8 mouse cellular contexts compared by ENCODE assay signal in the genomic region with DNA sequence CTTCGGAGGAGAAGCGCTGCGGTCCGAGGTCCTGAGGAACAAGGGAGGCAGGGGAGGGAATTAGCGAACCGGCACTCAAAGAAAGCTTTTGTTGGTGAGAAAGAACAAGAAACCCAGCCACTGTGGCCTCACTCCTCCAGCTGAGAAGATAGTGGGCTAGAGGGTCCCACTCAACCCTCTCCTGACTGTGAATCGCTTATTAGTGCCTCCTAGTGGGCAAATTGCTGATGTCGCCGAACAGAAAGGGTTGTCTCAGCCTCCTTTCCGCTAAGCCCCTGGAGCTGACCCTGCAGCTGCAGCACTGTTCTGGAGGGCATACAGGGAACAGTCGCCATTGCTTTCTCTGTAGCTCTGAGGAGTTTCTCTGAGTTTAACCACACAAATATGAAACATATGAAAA. TPM values are rescaled to one million over a fixed set of nuclear protein-coding genes. Genes with fewer than 3 reads are reported as not detected.
DNase-seq lines count a peak whose midpoint lies in the region; ATAC-seq and TF ChIP-seq lines count a peak whose summit lies in the region.

No protein-coding gene starts in this region.

- H3K36me3 ChIP-seq in heart, embryonic 14.5 days (ENCODE audit: control insufficient read depth, insufficient read depth, low read length) = no peaks in the 10 kb centered on the region
- no peaks in the 10 kb centered on the region for H3K36me3 ChIP-seq in megakaryocyte, embryonic 14.5 days (replicated peaks; ENCODE audit: low read length)
- no peaks in the 10 kb centered on the region for H3K36me3 ChIP-seq in stomach, embryonic 15.5 days

- no peak overlapping the region for H3K27ac ChIP-seq in cortical plate, adult 2 months (ENCODE audit: insufficient read depth, low read length)
- H3K27ac ChIP-seq in heart, embryonic 14.5 days (replicated peaks in 1 of 2; ENCODE audit: control insufficient read depth in 1 of 2, insufficient read depth in 1 of 2, low read depth in 2 of 2, low read length in 2 of 2) = peak overlapping the region in 1 of 2 experiments; percentile 18; a peak in 2 of 4 replicates
- H3K27ac ChIP-seq in stomach, embryonic 15.5 days = no peak overlapping the region

- H3K4me3 ChIP-seq in cortical plate, adult 2 months (ENCODE audit: insufficient read depth, low read length) = peak overlapping the region; percentile 19
- peak overlapping the region; percentile 27 to 29 for H3K4me3 ChIP-seq in heart, embryonic 14.5 days (ENCODE audit: control insufficient read depth in 1 of 2, insufficient read depth in 1 of 2, low read depth in 1 of 2, low read length in 2 of 2)
- H3K4me3 ChIP-seq in megakaryocyte, embryonic 14.5 days (replicated peaks) = peak overlapping the region; percentile 89
- H3K4me3 ChIP-seq in stomach, embryonic 15.5 days (replicated peaks) = peak overlapping the region; percentile 19; the same call in 1 of the 2 replicates

- no peak for TF ChIP-seq POLR2A in cortical plate, adult 2 months (IDR thresholded peaks at IDR 0.05; ENCODE audit: extremely low read depth, insufficient read depth, low read length)

- no peaks in the 10 kb centered on the region for H3K27me3 ChIP-seq in heart, embryonic 14.5 days (ENCODE audit: control insufficient read depth, insufficient read depth, low read length)
- no peaks in the 10 kb centered on the region for H3K27me3 ChIP-seq in megakaryocyte, embryonic 14.5 days (replicated peaks)
- H3K27me3 ChIP-seq in stomach, embryonic 15.5 days (replicated peaks) = no peaks in the 10 kb centered on the region

- no peaks in the 10 kb centered on the region for H3K9me3 ChIP-seq in heart, embryonic 14.5 days (ENCODE audit: control insufficient read depth, low read length)
- H3K9me3 ChIP-seq in megakaryocyte, embryonic 14.5 days = no peaks in the 10 kb centered on the region
- H3K9me3 ChIP-seq in stomach, embryonic 15.5 days = no peaks in the 10 kb centered on the region

- peak; percentile 47 for DNase-seq in kidney, adult 18-20 months
- no peak for DNase-seq in kidney, adult 11 months
- peak; percentile 42 for DNase-seq in kidney, postnatal 14 days
- DNase-seq in right cerebral cortex, postnatal 25 days = no peak

- no peaks in the 10 kb centered on the region for H3K4me1 ChIP-seq in cortical plate, adult 2 months (ENCODE audit: control insufficient read depth, insufficient read depth, low read length)
- no peaks in the 10 kb centered on the region; a peak in 2 of 4 replicates for H3K4me1 ChIP-seq in heart, embryonic 14.5 days (ENCODE audit: control insufficient read depth in 2 of 2, insufficient read depth in 2 of 2, low read length in 2 of 2)
- peaks cover 61% of the 10 kb centered on the region for H3K4me1 ChIP-seq in megakaryocyte, embryonic 14.5 days
- H3K4me1 ChIP-seq in stomach, embryonic 15.5 days = no peaks in the 10 kb centered on the region

- peak overlapping the region; percentile 60 for H3K4me2 ChIP-seq in heart, embryonic 14.5 days (ENCODE audit: low read length)
- H3K4me2 ChIP-seq in stomach, embryonic 15.5 days = peak overlapping the region; percentile 48

- TF ChIP-seq CTCF in cortical plate, adult 2 months (IDR thresholded peaks at IDR 0.05; ENCODE audit: extremely low read depth, insufficient read depth, low read length) = peak; percentile 40; the same call in 1 of the 2 replicates

- peak overlapping the region; percentile 31; the same call in 1 of the 2 replicates for H3K9ac ChIP-seq in heart, embryonic 14.5 days (ENCODE audit: low read length)
- no peak overlapping the region for H3K9ac ChIP-seq in stomach, embryonic 15.5 days

- ATAC-seq in heart, embryonic 14.5 days (ENCODE audit: insufficient number of reproducible peaks, insufficient read depth, low FRiP score, low read depth) = no peak
- ATAC-seq in stomach, embryonic 15.5 days (ENCODE audit: insufficient read depth, low FRiP score, low read depth) = no peak

- WGBS in heart, embryonic 14.5 days = 49% methylated on average over 11 of the region's 11 CpGs
- 51% methylated on average over 11 of the region's 11 CpGs for WGBS in stomach, embryonic 15.5 days

RNA-seq across cellular contexts. Expression of a gene that starts 21.0 kb away (rescaled TPM):
- 28.9 and 29.9 TPM in 2 replicates for polyA plus RNA-seq in cortical plate, adult 2 months (2012; rRNA removed)
- polyA plus RNA-seq in heart, embryonic 14.5 days (2014; fragmentation: Nextera tagmentation; extraction: Ambion mirVana) = 8.3 and 9.7 TPM in 2 replicates
- polyA plus RNA-seq in megakaryocyte, embryonic 14.5 days (2012; ENCODE audit: insufficient read depth, low replicate concordance) = 1.0 and 1.4 TPM in 2 replicates
- polyA plus RNA-seq in stomach, embryonic 15.5 days (2015; fragmentation: Nextera tagmentation; extraction: Ambion mirVana) = 13.8 and 14.3 TPM in 2 replicates

Comparison
In these comparisons a context has a peak if more than half of its experiments do, and no peak if none do; other contexts are left out.
1. DNase-seq: peak in kidney, adult 18-20 months (single experiment) and kidney, postnatal 14 days (single experiment); none in kidney, adult 11 months (single experiment) and right cerebral cortex, postnatal 25 days (single experiment).
2. H3K4me3 ChIP-seq: peak in every context shown above with its lines; median percentile 89 in megakaryocyte, embryonic 14.5 days; 28 in heart, embryonic 14.5 days; 19 in cortical plate, adult 2 months; 19 in stomach, embryonic 15.5 days.